Mouse (Mus musculus) CD8-positive naive resting alpha-beta T cell, adult 2 months (primary cell): ENCODE measurements around the gene Tbkbp1.

Experiments used
- DNase-seq, 2 experiments: peaks; one replicate each; pipeline ENCODE4 v3.0.0; 2022; ENCODE audit warnings: low read depth in 2 of 2, low spot score in 2 of 2

The Tbkbp1 gene

DNA sequence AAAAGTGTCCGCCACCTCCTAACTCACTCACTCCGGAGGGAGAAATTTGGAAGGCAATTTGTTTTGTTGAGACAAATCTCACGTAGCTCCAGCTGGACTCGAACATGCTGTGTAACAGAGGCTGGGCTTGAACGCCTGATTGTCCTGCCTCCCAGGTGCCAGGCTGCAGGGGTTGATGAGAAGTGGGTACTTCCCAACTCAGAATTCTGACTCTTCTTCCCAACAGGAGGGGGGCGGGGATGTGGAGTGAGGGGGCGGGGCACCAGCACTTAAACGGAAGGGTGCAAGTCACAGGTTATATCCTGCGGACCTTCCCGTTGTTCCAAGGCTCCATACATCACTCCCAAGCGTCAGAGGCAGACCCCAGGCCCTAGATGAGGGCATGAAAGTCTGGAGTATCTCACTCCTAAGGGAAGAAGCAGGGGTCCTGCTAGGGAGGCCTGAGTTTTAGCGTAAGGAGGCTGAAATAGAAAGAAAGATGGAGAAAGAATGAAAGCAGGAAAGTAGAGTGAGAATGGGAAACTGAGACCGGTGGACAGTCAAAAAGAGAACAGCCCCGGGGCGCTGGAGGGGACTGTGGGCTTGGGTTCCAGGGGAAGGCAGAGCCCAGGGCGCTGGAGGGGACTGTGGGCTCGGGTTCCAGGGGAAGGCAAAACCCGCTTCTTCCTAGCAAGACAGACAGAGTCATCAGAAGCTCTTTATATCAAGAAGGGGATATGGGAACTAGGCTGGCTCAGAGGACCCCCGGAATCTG is 23.6 kb downstream of the Tbkbp1 start:
- no peak for DNase-seq

GRCm38 (mm10) chr11:97126645-97127468 is 24.4 kb downstream of the Tbkbp1 start:
- peak; percentile 52 to 66 for DNase-seq

DNA sequence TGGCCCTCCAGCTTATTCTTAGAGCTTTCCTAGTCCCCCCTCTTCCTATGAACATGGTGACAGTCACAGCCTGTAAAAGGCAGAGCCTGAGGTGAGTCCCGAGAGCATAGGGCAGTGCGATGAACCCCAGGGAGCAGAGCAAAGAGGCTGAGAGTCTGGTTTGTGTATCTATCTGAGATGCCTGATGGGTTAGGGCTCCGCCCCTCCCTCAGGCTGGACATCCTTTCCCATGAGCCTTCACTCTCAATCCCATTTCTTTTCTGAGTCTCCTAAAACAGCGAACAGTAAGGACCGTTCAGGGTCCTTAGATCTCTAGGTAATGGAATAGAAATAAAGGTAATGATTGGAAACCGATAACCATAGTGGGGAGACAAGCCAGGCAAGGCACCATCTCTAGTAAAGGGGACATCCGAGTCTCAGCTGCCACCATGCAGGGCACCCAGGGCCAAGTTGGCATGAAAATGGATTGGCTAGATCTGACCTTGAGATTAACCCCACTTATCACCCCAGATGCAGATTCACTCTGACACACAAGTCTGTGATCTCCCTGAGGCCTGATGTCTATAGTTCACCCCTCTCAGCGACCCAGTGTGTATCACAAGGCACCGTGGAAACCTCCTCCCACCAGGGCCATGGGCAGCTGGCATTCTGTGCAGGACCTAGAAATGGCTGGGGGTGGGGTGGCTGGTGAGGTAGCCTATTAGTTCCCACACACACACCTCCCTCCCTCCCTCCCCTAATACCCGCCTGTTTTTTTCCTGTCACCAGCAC is 26.8 kb downstream of the Tbkbp1 start:
- DNase-seq: no peak

DNA sequence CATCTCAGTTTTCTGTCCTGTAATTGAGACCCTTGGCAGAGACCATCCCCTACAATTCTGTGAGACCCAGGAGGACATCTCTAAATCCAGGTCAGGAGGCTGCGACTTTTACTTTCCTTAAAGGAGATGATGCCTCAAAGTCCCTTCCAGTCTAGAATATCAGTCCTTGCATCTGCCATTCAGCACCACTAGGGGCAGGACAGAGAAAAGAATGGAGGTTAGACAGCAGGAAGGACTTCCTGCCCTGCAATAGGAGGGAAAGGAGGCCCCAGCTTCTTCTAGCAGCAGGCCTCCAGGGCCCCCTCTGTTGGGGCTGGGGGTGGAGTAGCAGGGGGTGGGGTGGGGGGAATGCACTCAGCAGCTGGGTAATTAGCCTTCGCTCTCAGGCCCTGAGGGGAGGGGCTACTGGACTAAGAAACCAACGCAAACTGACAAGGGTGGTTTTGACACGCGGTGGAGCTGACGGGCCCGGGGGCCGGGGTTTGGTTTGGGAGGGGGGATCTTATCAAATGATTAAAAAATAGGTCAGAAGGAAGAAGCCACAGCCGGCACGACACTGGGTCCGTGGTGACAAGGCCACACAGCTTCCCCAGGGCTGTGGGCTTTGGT is 27.9 kb downstream of the Tbkbp1 start:
- no peak for DNase-seq

DNA sequence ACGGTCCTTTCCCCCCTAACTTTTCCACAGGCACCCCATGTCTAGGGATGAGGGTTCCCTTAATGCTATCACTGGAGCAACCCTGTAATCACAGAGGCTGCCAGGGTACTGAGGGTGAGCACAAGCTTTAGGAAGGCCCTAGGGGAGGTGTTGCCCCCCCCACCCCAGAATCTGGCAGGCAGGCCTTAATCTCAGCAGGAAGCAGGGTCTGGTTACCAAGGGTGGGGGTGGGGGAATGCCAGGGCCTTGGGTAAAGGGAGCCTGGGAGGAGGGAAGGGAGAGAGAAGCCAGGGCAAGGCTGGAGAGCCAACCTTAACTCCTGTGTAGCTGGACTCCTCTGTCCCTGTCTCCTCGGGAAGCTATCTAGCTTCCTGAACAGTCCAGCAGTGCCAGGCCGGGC is 30.7 kb downstream of the Tbkbp1 start:
- DNase-seq: no peak

DNA sequence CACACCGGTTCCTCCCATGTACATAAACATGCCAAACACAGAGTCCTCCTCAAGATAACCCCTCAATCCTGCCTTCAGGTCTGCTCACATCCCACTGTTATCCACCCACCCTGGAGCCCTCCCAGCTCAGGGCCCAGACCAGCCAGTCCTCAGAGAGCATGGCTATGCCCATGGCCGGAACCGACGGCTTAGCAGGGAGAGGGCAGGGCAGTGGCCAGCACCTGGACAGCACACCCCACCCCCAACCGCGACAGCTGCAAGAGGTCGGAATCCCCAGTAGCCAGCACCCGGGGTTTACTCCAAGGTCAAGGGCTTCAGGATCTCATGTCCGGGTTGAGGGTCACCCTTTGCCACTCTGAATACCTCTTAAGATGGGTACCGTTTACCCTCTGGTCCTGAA is 31.1 kb downstream of the Tbkbp1 start:
- no peak for DNase-seq

DNA sequence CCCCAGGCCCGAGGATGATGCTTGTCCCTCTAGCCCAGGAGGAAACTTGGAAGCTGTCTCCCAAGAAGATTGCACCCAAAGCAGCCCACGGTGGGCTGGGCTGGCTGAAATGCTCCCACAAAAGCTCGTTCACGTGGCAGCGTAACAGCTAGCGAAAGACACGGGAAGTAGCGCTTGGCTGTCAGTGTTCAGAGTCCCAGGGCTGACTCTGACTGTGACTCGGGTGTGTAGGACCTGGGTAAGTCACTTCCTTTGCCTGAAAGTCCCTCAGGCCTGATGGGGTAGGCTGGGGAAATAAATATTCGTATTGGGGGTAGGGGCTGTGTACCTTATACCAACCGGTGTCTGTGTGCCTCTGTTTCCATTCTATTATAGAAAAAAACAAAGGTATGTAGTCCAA is 35.5 kb downstream of the Tbkbp1 start:
- DNase-seq: peak in 1 of 2 experiments; percentile 23

GRCm38 (mm10) chr11:97114671-97115601 is 36.4 kb downstream of the Tbkbp1 start, which contains the start of gene Tbx21:
TSS of gene Tbx21 (minus strand) at chr11:97115331.
- DNase-seq: no peak

- no peak for DNase-seq
These were observed 38.7 kb downstream of the Tbkbp1 start for GRCm38 (mm10) chr11:97112519-97113125.

DNA sequence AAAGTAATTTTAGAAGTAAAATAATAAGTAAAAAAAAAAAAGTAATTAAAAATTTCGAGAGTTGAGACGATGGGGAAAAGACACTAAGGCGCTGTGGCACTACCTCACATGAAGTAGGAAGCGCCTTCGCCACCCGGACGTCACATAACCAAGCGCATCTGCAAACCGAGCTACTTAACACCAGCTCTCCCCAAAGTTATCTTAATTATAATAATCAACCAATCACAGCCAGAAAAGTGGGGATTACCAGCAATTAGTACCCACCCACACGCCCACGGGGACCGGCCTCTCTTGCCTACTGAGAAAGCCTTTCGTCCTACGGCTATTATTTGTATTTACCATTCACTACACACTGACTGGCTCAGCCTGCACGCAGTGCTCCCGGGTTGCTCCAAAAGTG is 42.3 kb downstream of the Tbkbp1 start:
- no peak for DNase-seq

- no peak for DNase-seq
These were observed 47.2 kb downstream of the Tbkbp1 start for GRCm38 (mm10) chr11:97104091-97104483.

GRCm38 (mm10) chr11:97103163-97104090 is 47.9 kb downstream of the Tbkbp1 start:
- no peak for DNase-seq

GRCm38 (mm10) chr11:97101722-97102121 is 49.6 kb downstream of the Tbkbp1 start:
- DNase-seq: peak; percentile 78 to 80

DNA sequence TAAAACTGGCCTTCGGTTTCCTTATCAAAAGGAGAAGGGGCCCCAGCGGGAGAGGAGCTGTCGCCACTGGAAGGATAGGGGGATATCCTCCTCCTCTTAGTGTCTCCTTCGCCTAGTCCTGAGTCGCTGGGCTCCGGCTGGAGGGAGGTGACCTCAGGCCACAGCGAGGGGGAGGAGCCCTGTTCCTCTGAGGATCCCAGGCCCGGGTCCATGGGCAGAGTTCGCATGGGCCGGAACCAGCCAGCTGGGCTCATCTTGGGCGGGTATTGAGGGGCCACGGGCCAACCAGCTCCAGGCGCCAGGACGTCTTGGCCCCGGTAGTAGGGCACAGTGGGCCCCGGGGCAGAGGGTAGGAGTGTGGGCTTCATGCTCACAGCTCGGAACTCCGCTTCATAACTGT is 52.5 kb downstream of the Tbkbp1 start:
- no peak for DNase-seq

DNA sequence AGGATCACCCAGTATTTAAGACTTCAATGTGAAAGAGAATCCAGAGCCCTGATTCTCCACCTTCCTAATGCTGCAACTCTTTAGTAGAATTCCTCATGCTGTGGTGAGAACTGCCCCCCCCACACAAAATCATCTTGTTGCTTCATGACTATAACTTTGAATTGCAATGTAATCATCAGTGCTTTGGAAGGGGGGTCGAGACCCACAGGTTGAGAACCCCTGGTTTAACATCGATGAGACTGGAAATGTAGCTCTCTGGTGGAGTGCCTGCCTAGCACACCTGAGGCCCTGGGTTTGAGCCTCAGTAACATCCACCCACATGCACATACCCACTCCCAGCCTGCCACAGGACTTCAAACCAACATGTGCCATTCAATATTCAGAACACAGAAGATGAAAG is 56.7 kb downstream of the Tbkbp1 start:
- no peak for DNase-seq

DNA sequence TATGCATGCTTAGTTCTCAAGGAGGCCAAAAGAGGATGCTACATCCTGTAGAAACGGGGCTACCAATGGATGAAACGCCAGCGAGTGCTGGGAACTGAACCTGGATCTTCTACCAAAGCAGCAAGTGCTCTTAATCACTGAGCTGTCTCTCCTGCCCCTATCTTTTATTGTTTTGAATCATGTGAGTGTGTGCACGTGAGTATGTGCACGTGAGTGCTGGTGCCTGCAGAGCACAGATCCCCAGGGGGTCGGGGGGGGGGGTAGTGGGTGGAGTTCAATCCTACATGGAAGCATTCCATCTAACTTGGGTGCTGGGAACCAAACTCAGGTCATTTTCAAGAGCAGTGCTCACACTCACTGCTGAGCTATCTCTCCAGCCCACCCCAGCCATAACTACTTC is 64.9 kb downstream of the Tbkbp1 start:
- DNase-seq: no peak
